Mouse (Mus musculus) liver, adult 2 months (tissue): Measurements from ENCODE around the gene Cdr2.

ENCODE experiments used
- CTCF ChIP-seq: fragments of 200-500 bp; IDR thresholded peaks from 2 replicates; pipeline ENCODE4 v1.5.1; 2011; ENCODE audit warnings: low read depth, low read length, control low read depth
- POLR2A ChIP-seq: fragments of 200-500 bp; IDR thresholded peaks from 2 replicates; pipeline ENCODE4 v1.6.1; 2011; ENCODE audit warnings: low read length, control low read depth; ENCODE audit not compliant: insufficient read depth; ENCODE audit errors: extremely low read depth

DNA sequence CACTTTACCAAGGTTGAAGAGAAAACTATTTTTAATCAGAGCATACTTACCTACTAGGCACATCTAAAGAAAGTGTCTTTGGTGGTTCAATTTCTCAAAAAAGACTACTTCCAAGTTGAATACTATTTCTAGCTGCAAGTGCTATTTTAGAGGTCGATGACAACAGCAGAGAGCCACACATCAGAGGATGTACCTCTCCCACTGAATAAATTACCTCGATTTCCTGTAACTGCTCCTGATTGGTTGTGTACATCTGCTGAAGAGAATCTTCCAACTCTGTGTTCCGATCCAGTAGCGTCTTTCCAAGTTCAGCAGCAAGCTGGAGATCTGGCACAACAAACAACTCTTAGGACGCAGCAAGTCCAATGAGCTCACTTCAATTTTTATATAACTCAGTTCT is 12.0 kb downstream of the Cdr2 start:
- TF ChIP-seq POLR2A (no peak), CTCF (no peak)
